In the genomic region with DNA sequence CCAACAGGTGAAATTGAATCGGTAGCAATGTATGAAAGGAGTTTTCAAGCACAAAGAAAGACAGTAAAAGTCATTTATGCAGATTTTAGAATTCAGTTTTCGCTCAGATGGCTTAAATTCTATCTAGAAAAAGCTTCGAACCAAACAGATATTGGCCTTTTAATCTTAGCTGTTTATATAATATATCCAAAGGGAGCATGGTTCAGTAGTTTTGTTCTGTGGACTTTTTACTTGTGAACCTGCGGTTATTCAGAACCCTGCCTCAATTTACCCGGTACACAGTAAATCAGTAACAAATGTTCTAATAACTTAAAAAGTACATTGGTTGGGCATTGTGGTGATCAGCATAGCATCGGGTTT, we compare ENCODE assay signal across 9 mouse cellular contexts. TPM values are rescaled to one million over a fixed set of nuclear protein-coding genes. Genes with fewer than 3 reads are reported as not detected.
A peak's percentile ranks its signal among the peaks of the same experiment; 100 is the strongest.
DNase-seq lines count a peak whose midpoint lies in the region; ATAC-seq and TF ChIP-seq lines count a peak whose summit lies in the region.
"Had no signal": no experiment of that assay in that cellular context is flagged by ENCODE, and none has a peak within 500 bp of the region (broad histone marks: within the 10 kb centered on the region; RNA-seq: fewer than 3 reads in every experiment).

No protein-coding gene starts in this region.

- H3K27me3 ChIP-seq in heart, embryonic 10.5 days (ENCODE audit: insufficient read depth, poor library complexity, severe bottlenecking), result no peaks in the 10 kb centered on the region
- H3K27me3 ChIP-seq in E14TG2a.4 (ENCODE audit: insufficient read depth, low read length), result no peaks in the 10 kb centered on the region
- H3K27me3 ChIP-seq in heart, postnatal 0 days (ENCODE audit: control insufficient read depth, insufficient read depth, low read length), result no peaks in the 10 kb centered on the region
- H3K27me3 ChIP-seq in liver, embryonic 16.5 days (ENCODE audit: control insufficient read depth, insufficient read depth, low read depth, low read length), result no peaks in the 10 kb centered on the region

- H3K36me3 ChIP-seq in heart, embryonic 10.5 days, result no peaks in the 10 kb centered on the region
- no peaks in the 10 kb centered on the region for H3K36me3 ChIP-seq in E14TG2a.4 (ENCODE audit: insufficient read depth, low read length)
- H3K36me3 ChIP-seq in heart, postnatal 0 days (replicated peaks; ENCODE audit: control insufficient read depth, insufficient read depth, low read length), result no peaks in the 10 kb centered on the region
- H3K36me3 ChIP-seq in liver, embryonic 16.5 days (ENCODE audit: control insufficient read depth, insufficient read depth), result no peaks in the 10 kb centered on the region

- H3K4me2 ChIP-seq in heart, postnatal 0 days (ENCODE audit: low read depth, low read length), result peak overlapping the region; percentile 96
- H3K4me2 ChIP-seq in liver, embryonic 16.5 days (ENCODE audit: low read depth, low read length), result peak overlapping the region; percentile 83

- H3K9ac ChIP-seq in heart, postnatal 0 days (replicated peaks; ENCODE audit: low read depth, low read length), result peak overlapping the region; percentile 67
- peak overlapping the region; percentile 63 for H3K9ac ChIP-seq in liver, embryonic 16.5 days (ENCODE audit: low read depth, low read length)

- H3K4me3 ChIP-seq in heart, embryonic 10.5 days, result peak overlapping the region; percentile 76
- peak overlapping the region; percentile 84 for H3K4me3 ChIP-seq in E14TG2a.4 (replicated peaks; ENCODE audit: low read length)
- H3K4me3 ChIP-seq in heart, postnatal 0 days (ENCODE audit: low read depth, low read length), result peak overlapping the region; percentile 60
- peak overlapping the region; percentile 68 for H3K4me3 ChIP-seq in liver, embryonic 16.5 days (ENCODE audit: low read depth, low read length)

- TF ChIP-seq EP300 in heart, postnatal 0 days (IDR thresholded peaks at IDR 0.05; ENCODE audit: low read depth), result no peak

- DNase-seq in heart, embryonic 10.5 days (ENCODE audit: low spot score), result no peak
- no peak for DNase-seq in heart, postnatal 25 days (ENCODE audit: low spot score)
- no peak for DNase-seq in heart, postnatal 0 days (ENCODE audit: low spot score)
- DNase-seq in adrenal gland, adult (ENCODE audit: inconsistent age in 2 of 2, low spot score in 1 of 2), result no peak
- no peak for DNase-seq in adrenal gland, postnatal 25 days
- DNase-seq: B cell, adult 2 months had no signal

- 64% methylated on average over 6 of the region's 6 CpGs for WGBS in heart, embryonic 10.5 days
- 58% methylated on average over 6 of the region's 6 CpGs for WGBS in heart, postnatal 0 days
- WGBS in liver, embryonic 16.5 days (ENCODE audit: insufficient replicate concordance), result 52% methylated on average over 6 of the region's 6 CpGs

- H3K27ac ChIP-seq in heart, embryonic 10.5 days, result no peak overlapping the region
- H3K27ac ChIP-seq in heart, postnatal 0 days (ENCODE audit: low read depth), result no peak overlapping the region
- no peak overlapping the region for H3K27ac ChIP-seq in liver, embryonic 16.5 days (ENCODE audit: low read length)

- ATAC-seq in heart, postnatal 0 days (ENCODE audit: insufficient read depth, low read depth), result no peak
- ATAC-seq in liver, embryonic 16.5 days (ENCODE audit: low read depth), result no peak
- ATAC-seq in CD4-positive, CD25-positive, alpha-beta regulatory T cell, adult 4 months, result no peak

- no peaks in the 10 kb centered on the region for H3K4me1 ChIP-seq in heart, embryonic 10.5 days
- peaks cover 27% of the 10 kb centered on the region for H3K4me1 ChIP-seq in E14TG2a.4 (replicated peaks; ENCODE audit: low read depth, low read length)
- H3K4me1 ChIP-seq in heart, postnatal 0 days (ENCODE audit: control insufficient read depth, insufficient read depth), result peaks cover 22% of the 10 kb centered on the region
- H3K4me1 ChIP-seq in liver, embryonic 16.5 days (ENCODE audit: control insufficient read depth, low read depth, low read length), result peaks cover 8% of the 10 kb centered on the region

- intact Hi-C loops in heart, postnatal 25 days (cut with DNase I), result loop anchor here (2.0 kb wide), 1 partner anchor 14 kb away; no protein-coding TSS in a partner anchor

- H3K9me3 ChIP-seq in heart, embryonic 10.5 days, result no peaks in the 10 kb centered on the region
- no peaks in the 10 kb centered on the region for H3K9me3 ChIP-seq in E14TG2a.4 (ENCODE audit: low read length)
- H3K9me3 ChIP-seq in heart, postnatal 0 days (replicated peaks; ENCODE audit: control insufficient read depth, low read length), result no peaks in the 10 kb centered on the region
- no peaks in the 10 kb centered on the region for H3K9me3 ChIP-seq in liver, embryonic 16.5 days (replicated peaks; ENCODE audit: control insufficient read depth, low read length)

- TF ChIP-seq CTCF in E14TG2a.4 (conservative IDR thresholded peaks at IDR 0.05; ENCODE audit: low read length), result no peak
- TF ChIP-seq CTCF in heart, postnatal 0 days (IDR thresholded peaks at IDR 0.05; ENCODE audit: low read depth), result no peak

RNA-seq across cellular contexts. Expression of gene Gm21985, which starts 18.9 kb away (rescaled TPM):
- not detected in 2 replicates for polyA plus RNA-seq in heart, embryonic 10.5 days (2016; fragmentation: Nextera tagmentation; extraction: Ambion mirVana)
- total RNA-seq in heart, postnatal 25 days (2021), result under 1 TPM; 0.55 to 0.59 TPM
- total RNA-seq in heart, postnatal 0 days (2014; rRNA removed; ENCODE audit: low replicate concordance), result not detected in 2 replicates
- polyA plus RNA-seq in heart, postnatal 0 days (2015; fragmentation: Nextera tagmentation; extraction: Ambion mirVana), result not detected in 2 replicates
- polyA plus RNA-seq in liver, embryonic 16.5 days (2015; fragmentation: Nextera tagmentation; extraction: Ambion mirVana), result not detected in 2 replicates
- polyA plus RNA-seq in CD4-positive, CD25-positive, alpha-beta regulatory T cell, adult 4 months (2017; shearing (Covaris generic)), result not detected
- total RNA-seq in adrenal gland, postnatal 25 days (2021), result not detected in 2 replicates

RNA-seq across cellular contexts. Expression of gene Slc12a6, which starts 19.4 kb away (rescaled TPM):
- 9.5 and 10.4 TPM in 2 replicates for polyA plus RNA-seq in heart, embryonic 10.5 days (2016; fragmentation: Nextera tagmentation; extraction: Ambion mirVana)
- 10 to 100 TPM; 34.9 to 37.3 TPM for total RNA-seq in heart, postnatal 25 days (2021)
- 42.8 and 48.1 TPM in 2 replicates for total RNA-seq in heart, postnatal 0 days (2014; rRNA removed; ENCODE audit: low replicate concordance)
- 6.5 and 7.2 TPM in 2 replicates for polyA plus RNA-seq in heart, postnatal 0 days (2015; fragmentation: Nextera tagmentation; extraction: Ambion mirVana)
- polyA plus RNA-seq in liver, embryonic 16.5 days (2015; fragmentation: Nextera tagmentation; extraction: Ambion mirVana), result 4.4 and 5.3 TPM in 2 replicates
- polyA plus RNA-seq in CD4-positive, CD25-positive, alpha-beta regulatory T cell, adult 4 months (2017; shearing (Covaris generic)), result 10 to 100 TPM; 51.7 to 61.2 TPM
- 43.4 and 52.9 TPM in 2 replicates for total RNA-seq in adrenal gland, postnatal 25 days (2021)

RNA-seq across cellular contexts. Expression of gene Nop10, which starts 23.3 kb away (rescaled TPM):
- 188 and 206 TPM in 2 replicates for polyA plus RNA-seq in heart, embryonic 10.5 days (2016; fragmentation: Nextera tagmentation; extraction: Ambion mirVana)
- 10 to 100 TPM; 62.2 to 64.3 TPM for total RNA-seq in heart, postnatal 25 days (2021)
- total RNA-seq in heart, postnatal 0 days (2014; rRNA removed; ENCODE audit: low replicate concordance), result 95.5 and 125 TPM in 2 replicates
- 148 and 154 TPM in 2 replicates for polyA plus RNA-seq in heart, postnatal 0 days (2015; fragmentation: Nextera tagmentation; extraction: Ambion mirVana)
- polyA plus RNA-seq in liver, embryonic 16.5 days (2015; fragmentation: Nextera tagmentation; extraction: Ambion mirVana), result 102 and 116 TPM in 2 replicates
- 100 to 1,000 TPM; 153 to 229 TPM for polyA plus RNA-seq in CD4-positive, CD25-positive, alpha-beta regulatory T cell, adult 4 months (2017; shearing (Covaris generic))
- 134 and 135 TPM in 2 replicates for total RNA-seq in adrenal gland, postnatal 25 days (2021)

RNA-seq across cellular contexts. Expression of gene Nutm1, which starts 25.9 kb away (rescaled TPM):
- polyA plus RNA-seq in heart, embryonic 10.5 days (2016; fragmentation: Nextera tagmentation; extraction: Ambion mirVana), result 0.04 and 0.07 TPM in 2 replicates
- total RNA-seq in heart, postnatal 25 days (2021), result not detected
- not detected in 2 replicates for total RNA-seq in heart, postnatal 0 days (2014; rRNA removed; ENCODE audit: low replicate concordance)
- not detected in 2 replicates for polyA plus RNA-seq in heart, postnatal 0 days (2015; fragmentation: Nextera tagmentation; extraction: Ambion mirVana)
- polyA plus RNA-seq in liver, embryonic 16.5 days (2015; fragmentation: Nextera tagmentation; extraction: Ambion mirVana), result not detected in 2 replicates
- polyA plus RNA-seq in CD4-positive, CD25-positive, alpha-beta regulatory T cell, adult 4 months (2017; shearing (Covaris generic)), result not detected
- not detected in 2 replicates for total RNA-seq in adrenal gland, postnatal 25 days (2021)

RNA-seq across cellular contexts. Expression of gene Lpcat4, which starts 45.7 kb away (rescaled TPM):
- polyA plus RNA-seq in heart, embryonic 10.5 days (2016; fragmentation: Nextera tagmentation; extraction: Ambion mirVana), result 22.0 and 23.0 TPM in 2 replicates
- 1 to 10 TPM; 2.6 to 3.3 TPM for total RNA-seq in heart, postnatal 25 days (2021)
- 5.0 and 10.0 TPM in 2 replicates for total RNA-seq in heart, postnatal 0 days (2014; rRNA removed; ENCODE audit: low replicate concordance)
- 3.1 and 3.6 TPM in 2 replicates for polyA plus RNA-seq in heart, postnatal 0 days (2015; fragmentation: Nextera tagmentation; extraction: Ambion mirVana)
- 1.5 and 2.2 TPM in 2 replicates for polyA plus RNA-seq in liver, embryonic 16.5 days (2015; fragmentation: Nextera tagmentation; extraction: Ambion mirVana)
- polyA plus RNA-seq in CD4-positive, CD25-positive, alpha-beta regulatory T cell, adult 4 months (2017; shearing (Covaris generic)), result 10 to 100 TPM; 23.6 to 39.7 TPM
- 6.0 and 10.4 TPM in 2 replicates for total RNA-seq in adrenal gland, postnatal 25 days (2021)
